Mouse (Mus musculus) midbrain, embryonic 12.5 days (tissue): ENCODE measurements at regions not wholly inside any gene's neighbourhood (a gene's known extent, or its start where the extent isn't known, plus 50 kb on each side); places are given as distances from the start of the nearest gene placed in this dataset.
A peak's percentile ranks its signal among the peaks of the same experiment; 100 is the strongest.
"Not testable (repeated sequence)": the region's sequence is repeated elsewhere in the genome, so short reads cannot be mapped to it uniquely, and the experiment has no call there.

Experiments
- ATAC-seq: fragments of 200-750 bp; cut with Nextera tagmentation; 2 replicates; pipeline ENCODE4 v1.8.0; 2017; ENCODE audit warnings: low read depth, moderate TSS enrichment, moderate library complexity; ENCODE audit not compliant: low FRiP score
- H3K27ac ChIP-seq: fragments of 300-500 bp; sonication (generic); replicated peaks from 2 replicates; pipeline ENCODE4 v1.5.1; 2016; ENCODE audit warnings: mild to moderate bottlenecking
- H3K27me3 ChIP-seq: fragments of 300-500 bp; sonication (generic); 2 replicates; pipeline ENCODE4 v1.6.1; 2016; ENCODE audit warnings: mild to moderate bottlenecking
- H3K36me3 ChIP-seq: fragments of 300-500 bp; sonication (generic); 2 replicates; pipeline ENCODE4 v1.6.1; 2016
- H3K4me1 ChIP-seq: fragments of 300-500 bp; sonication (generic); 2 replicates; pipeline ENCODE4 v1.6.1; 2016
- H3K4me2 ChIP-seq: fragments of 300-500 bp; sonication (generic); replicated peaks from 2 replicates; pipeline ENCODE4 v1.6.1; 2016; ENCODE audit warnings: mild to moderate bottlenecking, moderate library complexity
- H3K4me3 ChIP-seq: fragments of 300-500 bp; sonication (generic); 2 replicates; pipeline ENCODE4 v1.5.1; 2016; ENCODE audit warnings: mild to moderate bottlenecking
- H3K9ac ChIP-seq: fragments of 300-500 bp; sonication (generic); replicated peaks from 2 replicates; pipeline ENCODE4 v1.6.1; 2016; ENCODE audit warnings: mild to moderate bottlenecking, moderate library complexity
- H3K9me3 ChIP-seq: fragments of 300-500 bp; sonication (generic); 2 replicates; pipeline ENCODE4 v1.6.1; 2016; ENCODE audit warnings: mild to moderate bottlenecking
- WGBS: fragments of 180-500 bp; shearing (Covaris S2); methylation state at CpG from one replicate; pipeline ENCODE4 v1.1.7; 2016; 5-methylcytosine and 5-hydroxymethylcytosine counted together

DNA sequence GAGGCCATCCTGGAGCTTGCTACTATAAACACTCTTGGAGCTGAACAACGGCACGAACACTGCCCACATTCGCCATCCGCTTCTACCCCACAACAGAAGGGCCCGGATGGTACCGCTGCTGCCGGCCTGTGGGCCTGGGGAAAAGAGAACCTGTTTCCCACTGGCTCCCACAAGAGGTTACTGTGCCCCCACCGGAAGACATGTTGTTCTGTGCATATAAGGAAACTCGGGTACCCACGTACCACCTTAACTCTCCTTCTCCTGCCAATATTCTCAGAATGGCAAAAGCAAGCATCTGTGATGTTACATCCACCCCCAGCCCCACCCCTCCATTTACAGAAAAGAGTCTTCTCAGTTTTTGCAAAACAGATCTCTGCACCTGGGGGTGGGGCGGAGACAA is 206.7 kb upstream of the Nectin1 start:
- no peak for ATAC-seq
- Histone ChIP-seq H3K4me3 (no peak overlapping the region), H3K9me3 (no peaks in the 10 kb centered on the region), H3K4me2 (no peak overlapping the region), H3K9ac (no peak overlapping the region), H3K27me3 (no peaks in the 10 kb centered on the region), H3K4me1 (no peaks in the 10 kb centered on the region), H3K27ac (no peak overlapping the region), H3K36me3 (no peaks in the 10 kb centered on the region)
- 95% methylated on average over 11 of the region's 11 CpGs for WGBS

DNA sequence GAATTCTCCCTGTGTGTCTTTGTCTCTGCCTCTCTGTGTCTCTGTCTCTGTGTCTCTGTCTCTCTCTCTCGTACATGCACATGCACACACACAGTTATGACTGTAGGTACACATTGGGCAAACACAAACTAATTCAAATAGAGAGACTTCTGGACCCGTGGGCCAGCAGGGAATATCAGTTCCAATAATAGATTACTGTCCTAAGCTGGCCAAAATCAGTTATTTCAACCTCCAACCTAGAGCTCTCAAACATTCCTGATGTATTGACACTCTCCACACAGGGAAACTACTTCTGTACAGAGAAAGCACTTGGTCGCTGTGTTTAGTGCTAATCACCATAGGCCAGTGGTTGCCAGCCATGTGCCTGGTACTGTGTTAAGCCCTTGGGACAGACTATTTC is 203.7 kb upstream of the Nectin1 start:
- WGBS: 80% methylated on average over 3 of the region's 3 CpGs
- ATAC-seq: no peak
- H3K4me3 ChIP-seq: no peak overlapping the region

DNA sequence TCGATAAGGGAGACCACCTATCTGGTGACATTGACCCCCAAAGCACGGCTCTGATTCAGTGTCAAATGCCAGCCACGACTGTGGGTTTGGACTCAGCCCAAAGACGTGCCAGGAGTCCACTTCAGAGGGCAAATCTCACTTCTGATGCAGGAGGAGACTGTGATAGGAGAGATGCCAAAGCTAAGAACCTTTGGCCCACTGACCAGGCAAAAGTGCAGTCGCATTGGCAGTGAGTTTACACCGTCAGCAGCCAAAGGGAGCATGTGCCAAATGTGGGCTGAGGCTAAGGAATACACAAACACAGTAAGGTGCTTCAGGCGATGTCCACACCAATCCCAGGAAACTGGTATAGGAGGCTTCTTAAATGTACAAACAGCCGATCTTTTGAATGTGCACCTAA is 202.6 kb upstream of the Nectin1 start:
- Histone ChIP-seq H3K4me3 (no peak overlapping the region), H3K9me3 (no peaks in the 10 kb centered on the region), H3K27ac (no peak overlapping the region), H3K9ac (no peak overlapping the region), H3K36me3 (no peaks in the 10 kb centered on the region), H3K4me2 (no peak overlapping the region), H3K27me3 (0 out of 2 replicates have a peak, but pooled peaks cover under 1% of the 10 kb centered on the region), H3K4me1 (peaks cover 9% of the 10 kb centered on the region; the same call in 1 of the 2 replicates)
- ATAC-seq: no peak
- 91% methylated on average over 8 of the region's 8 CpGs for WGBS

More for the DNA sequence above, 203.7 kb upstream of the Nectin1 start:
- H3K36me3 ChIP-seq: no peaks in the 10 kb centered on the region
- H3K27ac ChIP-seq: no peak overlapping the region
- no peak overlapping the region for H3K4me2 ChIP-seq
- H3K9ac ChIP-seq: no peak overlapping the region
- H3K9me3 ChIP-seq: no peaks in the 10 kb centered on the region
- peaks cover 7% of the 10 kb centered on the region; the same call in 1 of the 2 replicates for H3K4me1 ChIP-seq
- H3K27me3 ChIP-seq: no peaks in the 10 kb centered on the region

DNA sequence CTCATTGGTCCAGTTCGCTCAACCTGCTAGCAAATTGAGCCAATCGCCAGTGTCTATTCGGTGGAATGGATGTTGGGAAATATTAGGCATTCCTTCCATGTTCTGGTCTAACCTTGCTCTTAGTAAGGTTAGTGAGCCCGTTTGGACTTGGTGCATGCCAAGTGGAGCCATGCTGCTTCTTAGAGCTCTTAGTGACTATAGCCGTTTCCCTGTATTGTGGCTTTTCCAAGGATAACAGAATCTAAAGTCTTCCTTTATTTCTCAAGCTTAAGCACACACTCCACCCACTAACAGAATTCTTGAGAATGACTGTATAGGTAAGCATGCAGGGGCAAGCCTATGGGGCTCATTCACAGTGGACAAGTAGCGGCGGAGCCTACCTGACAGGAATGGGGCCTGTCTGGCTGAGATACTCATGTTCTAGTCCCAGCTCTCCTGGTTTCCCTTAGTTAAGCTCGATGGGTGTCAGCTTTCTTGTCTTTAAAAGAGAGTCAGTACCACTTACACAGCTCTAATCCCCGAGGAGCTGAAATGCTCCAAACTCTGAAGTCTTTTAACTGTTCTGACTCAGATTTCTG is 201.6 kb upstream of the Nectin1 start:
- no peak for ATAC-seq
- Histone ChIP-seq H3K27ac (no peak overlapping the region), H3K4me3 (no peak overlapping the region), H3K4me1 (peaks cover 9% of the 10 kb centered on the region; the same call in 1 of the 2 replicates), H3K9me3 (no peaks in the 10 kb centered on the region), H3K4me2 (no peak overlapping the region), H3K27me3 (peaks cover 8% of the 10 kb centered on the region; the same call in 1 of the 2 replicates), H3K9ac (no peak overlapping the region), H3K36me3 (no peaks in the 10 kb centered on the region)
- 89% methylated on average over 9 of the region's 9 CpGs for WGBS

DNA sequence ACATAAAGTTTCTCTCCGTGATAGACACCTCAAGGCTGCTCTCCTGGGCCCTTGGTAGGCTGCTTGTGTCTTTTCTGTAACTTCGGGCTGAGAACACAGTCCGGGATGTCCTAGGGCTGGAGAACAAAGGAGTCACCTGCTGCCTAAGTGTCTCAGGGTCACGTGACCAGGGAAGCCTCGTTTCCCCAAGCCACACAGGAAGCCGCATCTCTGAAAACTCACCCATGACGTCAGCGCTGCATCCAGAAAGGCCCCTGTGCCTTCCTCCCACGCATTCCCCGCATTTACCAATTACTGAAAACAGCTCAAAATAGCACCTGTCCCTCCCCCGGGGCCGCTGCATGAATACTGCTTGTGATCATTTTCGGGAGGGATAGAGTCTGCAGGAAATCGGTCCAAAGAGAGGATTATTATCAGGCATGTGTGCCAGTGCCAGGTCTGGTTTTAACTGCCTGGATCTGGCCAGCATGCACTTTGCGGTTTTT is 198.7 kb upstream of the Nectin1 start:
- no peak overlapping the region for H3K27ac ChIP-seq
- H3K9ac ChIP-seq: no peak overlapping the region
- H3K4me2 ChIP-seq: 0 out of 2 replicates have a peak overlapping the region, but pooled peaks have one; percentile 1
- no peaks in the 10 kb centered on the region for H3K36me3 ChIP-seq
- no peak overlapping the region for H3K4me3 ChIP-seq
- H3K9me3 ChIP-seq: no peaks in the 10 kb centered on the region
- H3K4me1 ChIP-seq: peaks cover 17% of the 10 kb centered on the region
- ATAC-seq: no peak; the same call in 1 of the 2 replicates
- peaks cover 17% of the 10 kb centered on the region for H3K27me3 ChIP-seq
- 43% methylated on average over 15 of the region's 15 CpGs for WGBS

DNA sequence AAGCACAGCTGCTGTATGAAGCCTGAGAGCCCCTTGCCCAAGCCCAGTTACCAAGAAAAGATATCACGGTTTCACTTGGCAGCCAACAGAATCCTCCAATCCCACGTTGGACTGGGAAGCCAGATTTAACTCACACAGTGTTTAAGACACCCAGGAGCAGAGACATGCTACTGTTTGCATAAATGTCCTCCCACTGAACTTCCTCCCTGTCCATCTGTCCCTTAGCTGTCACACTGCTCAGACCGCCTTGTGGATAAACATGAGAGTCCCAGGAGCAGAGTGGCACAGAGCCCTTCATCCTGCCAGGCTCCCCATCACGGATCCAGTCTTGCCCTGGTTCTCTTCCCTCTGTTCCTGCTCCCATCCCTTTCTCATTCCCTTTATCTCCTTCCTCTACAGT is 194.9 kb upstream of the Nectin1 start:
- ATAC-seq: no peak
- 63% methylated on average over 4 of the region's 4 CpGs for WGBS
- Histone ChIP-seq H3K36me3 (no peaks in the 10 kb centered on the region), H3K9me3 (no peaks in the 10 kb centered on the region), H3K4me2 (no peak overlapping the region), H3K27ac (peak overlapping the region; percentile 66), H3K9ac (no peak overlapping the region), H3K4me3 (no peak overlapping the region), H3K27me3 (peaks cover 35% of the 10 kb centered on the region), H3K4me1 (peaks cover 17% of the 10 kb centered on the region)

DNA sequence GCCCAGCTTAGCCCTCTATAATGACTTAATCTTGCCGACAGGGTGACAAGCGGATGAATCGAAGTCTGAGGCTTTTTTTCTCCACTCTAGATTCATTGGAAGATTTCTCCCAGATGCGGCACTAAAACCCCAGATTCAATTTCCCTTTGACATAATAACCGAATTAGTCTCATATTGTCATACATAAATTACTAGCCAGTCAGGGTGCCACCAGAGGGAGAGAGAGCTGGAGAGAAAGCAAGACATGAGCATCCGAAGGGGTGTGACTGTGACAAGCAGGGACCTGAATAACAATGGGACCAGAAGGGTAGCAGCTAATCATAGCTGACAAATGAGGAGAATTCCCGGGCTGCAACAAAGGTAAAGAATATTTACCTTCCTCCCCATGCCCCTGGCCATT is 194.5 kb upstream of the Nectin1 start:
- Histone ChIP-seq H3K4me3 (no peak overlapping the region), H3K9ac (no peak overlapping the region), H3K4me1 (peaks cover 17% of the 10 kb centered on the region), H3K27ac (peak overlapping the region; percentile 66), H3K4me2 (no peak overlapping the region), H3K27me3 (peaks cover 35% of the 10 kb centered on the region), H3K36me3 (no peaks in the 10 kb centered on the region), H3K9me3 (no peaks in the 10 kb centered on the region)
- no peak for ATAC-seq
- 36% methylated on average over 7 of the region's 7 CpGs for whole genome bisulfite sequencing

DNA sequence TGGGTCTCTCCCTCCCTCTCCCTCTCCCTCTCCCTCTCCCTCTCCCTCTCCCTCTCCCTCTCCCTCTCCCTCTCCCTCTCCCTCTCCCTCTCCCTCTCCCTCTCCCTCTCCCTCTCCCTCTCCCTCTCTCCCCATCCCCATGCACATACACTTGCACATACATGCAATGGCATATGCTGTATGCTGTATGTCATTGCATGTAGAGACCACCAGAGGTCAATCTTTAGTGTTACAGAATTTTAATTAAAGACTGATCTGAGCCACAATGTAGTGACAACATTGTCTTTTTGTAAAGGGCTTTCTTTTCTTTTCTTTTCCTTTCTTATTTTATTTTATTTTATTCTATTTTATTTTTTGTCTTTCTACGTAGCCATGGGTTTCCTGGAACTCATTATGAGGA is 191.0 kb upstream of the Nectin1 start:
- not testable (repeated sequence) for H3K36me3 ChIP-seq, ATAC-seq, H3K4me3 ChIP-seq, H3K27ac ChIP-seq, H3K4me2 ChIP-seq, H3K4me1 ChIP-seq, H3K9ac ChIP-seq, H3K9me3 ChIP-seq
- 97% methylated on average over 1 of the region's 1 CpGs for WGBS
- peaks cover 24% of the 10 kb centered on the region for H3K27me3 ChIP-seq

DNA sequence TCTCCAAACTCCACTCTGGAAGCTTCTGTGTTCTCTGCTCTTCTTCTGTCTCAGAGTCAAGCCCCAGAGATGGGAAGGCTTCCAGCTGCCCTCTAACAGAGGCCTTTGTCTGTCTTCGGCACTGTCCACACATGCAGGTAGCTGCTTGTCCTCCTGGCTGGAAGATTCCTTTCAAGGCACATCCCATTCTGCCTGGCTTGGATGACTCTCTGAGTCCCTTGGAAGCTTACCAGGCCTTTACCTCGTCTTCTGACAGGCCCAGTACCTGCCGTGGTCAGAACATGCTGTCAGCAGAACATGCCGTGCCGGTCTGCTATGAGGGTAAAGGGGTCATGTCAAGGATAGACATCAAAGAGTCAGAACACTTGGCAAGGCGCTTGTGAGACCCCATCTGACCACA is 181.8 kb upstream of the Nectin1 start:
- Histone ChIP-seq H3K4me1 (peaks cover 4% of the 10 kb centered on the region; the same call in 1 of the 2 replicates), H3K36me3 (no peaks in the 10 kb centered on the region), H3K9me3 (no peaks in the 10 kb centered on the region), H3K4me3 (no peak overlapping the region), H3K27ac (no peak overlapping the region), H3K27me3 (peaks cover 6% of the 10 kb centered on the region; the same call in 1 of the 2 replicates), H3K9ac (no peak overlapping the region), H3K4me2 (no peak overlapping the region)
- 85% methylated on average over 6 of the region's 6 CpGs for WGBS
- ATAC-seq: no peak

DNA sequence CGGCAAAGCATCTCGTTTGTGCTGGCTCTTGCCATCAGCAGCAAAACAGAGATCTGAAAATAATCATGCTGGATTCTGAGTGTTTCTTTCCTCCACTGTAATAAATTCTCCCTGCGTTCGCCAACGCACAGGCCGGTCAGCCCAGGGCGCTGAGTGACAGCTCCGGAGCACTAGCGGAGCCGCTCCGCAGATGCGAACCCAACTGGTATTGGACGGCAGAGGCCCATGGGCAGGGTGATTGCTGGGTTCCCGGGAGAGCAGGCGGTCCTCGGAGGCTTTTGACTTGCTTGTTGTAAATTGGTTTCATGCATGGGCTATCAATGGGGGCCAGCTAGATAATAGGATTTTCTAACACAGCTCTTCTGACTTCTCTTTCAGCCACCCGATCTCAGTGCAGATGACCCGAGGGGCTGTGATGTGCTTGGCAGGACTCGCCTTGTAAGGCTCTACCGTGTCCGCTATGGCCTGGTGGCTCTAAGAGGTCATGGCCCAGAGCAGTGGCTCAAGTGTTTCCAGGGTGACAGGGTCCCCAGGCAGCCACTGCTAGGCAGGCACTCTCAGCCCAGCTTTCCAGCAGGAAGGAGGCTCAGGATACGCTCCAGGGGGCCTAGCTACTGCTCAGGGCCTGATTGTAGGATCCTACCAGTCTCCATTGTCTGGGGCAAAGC is 179.4 kb upstream of the Nectin1 start:
- WGBS: 48% methylated on average over 22 of the region's 22 CpGs
- H3K27me3 ChIP-seq: peaks cover 13% of the 10 kb centered on the region; the same call in 1 of the 2 replicates
- H3K9ac ChIP-seq: no peak overlapping the region
- 0 out of 2 replicates have a peak overlapping the region, but pooled peaks have one; percentile 17 for H3K4me2 ChIP-seq
- ATAC-seq: no peak
- no peaks in the 10 kb centered on the region for H3K36me3 ChIP-seq
- peak overlapping the region; percentile 26; the same call in 1 of the 2 replicates for H3K27ac ChIP-seq
- H3K4me1 ChIP-seq: peaks cover 4% of the 10 kb centered on the region; the same call in 1 of the 2 replicates
- H3K9me3 ChIP-seq: no peaks in the 10 kb centered on the region
- no peak overlapping the region for H3K4me3 ChIP-seq

DNA sequence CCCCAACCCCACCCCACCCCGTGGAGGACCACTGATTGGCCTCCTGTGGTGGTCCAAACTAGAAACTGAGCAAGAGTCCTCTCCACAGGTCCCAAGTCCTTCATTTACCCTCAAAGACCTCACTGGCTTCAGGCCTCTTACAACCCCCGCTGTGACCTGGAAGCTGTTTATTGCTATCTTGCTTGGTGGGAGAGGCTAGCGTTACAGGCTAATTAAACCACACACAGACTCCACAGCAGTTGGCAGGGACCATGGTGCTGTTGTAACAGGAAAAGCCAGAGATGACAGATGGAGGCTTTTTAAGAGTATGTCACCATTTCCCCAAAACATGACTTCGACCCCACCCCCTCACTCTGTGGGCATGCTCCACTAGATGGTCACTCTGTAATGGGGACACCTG is 174.9 kb upstream of the Nectin1 start:
- ATAC-seq: no peak
- 63% methylated on average over 4 of the region's 4 CpGs for WGBS
- Histone ChIP-seq H3K4me2 (no peak overlapping the region), H3K9ac (no peak overlapping the region), H3K9me3 (no peaks in the 10 kb centered on the region), H3K27ac (no peak overlapping the region), H3K4me1 (peaks cover 4% of the 10 kb centered on the region; the same call in 1 of the 2 replicates), H3K36me3 (no peaks in the 10 kb centered on the region), H3K27me3 (0 out of 2 replicates have a peak, but pooled peaks cover 7% of the 10 kb centered on the region), H3K4me3 (no peak overlapping the region)

DNA sequence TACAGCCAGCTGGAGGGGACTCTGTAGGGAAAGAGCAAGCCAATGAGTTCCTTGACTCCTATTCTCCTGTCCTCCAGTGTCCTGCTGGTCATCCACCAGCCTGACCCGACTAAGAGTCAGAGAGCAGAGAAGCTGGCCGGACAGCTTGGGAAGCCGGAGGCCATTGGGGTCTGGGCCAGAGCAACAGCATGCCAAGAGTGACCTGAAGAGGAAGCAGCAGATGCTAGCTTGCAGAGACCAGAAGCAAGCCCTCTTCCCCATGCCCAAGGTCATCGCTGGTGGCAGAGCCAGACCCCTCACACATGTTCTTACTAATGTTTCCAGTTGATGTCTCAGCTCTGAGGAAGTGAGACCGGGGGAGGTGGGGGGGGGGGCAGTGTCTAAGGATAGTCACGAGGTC is 172.7 kb upstream of the Nectin1 start:
- Histone ChIP-seq H3K4me2 (no peak overlapping the region), H3K9me3 (no peaks in the 10 kb centered on the region), H3K27me3 (0 out of 2 replicates have a peak, but pooled peaks cover 7% of the 10 kb centered on the region), H3K4me1 (no peaks in the 10 kb centered on the region), H3K9ac (no peak overlapping the region), H3K27ac (no peak overlapping the region), H3K4me3 (no peak overlapping the region), H3K36me3 (no peaks in the 10 kb centered on the region)
- no peak for ATAC-seq
- 87% methylated on average over 6 of the region's 6 CpGs for WGBS
